ENCODE assay signal across 19 mouse cellular contexts in genomic region chr5:77855191-77855590, GRCm38 (mm10).
A peak's percentile ranks its signal among the peaks of the same experiment; 100 is the strongest.
DNase-seq lines count a peak whose midpoint lies in the region; ATAC-seq and TF ChIP-seq lines count a peak whose summit lies in the region.
"Had no signal": no experiment of that assay in that cellular context is flagged by ENCODE, and none has a peak within 500 bp of the region (broad histone marks: within the 10 kb centered on the region; RNA-seq: fewer than 3 reads in every experiment).

No protein-coding gene starts in this region.

- no peaks in the 10 kb centered on the region for H3K9me3 ChIP-seq in hindbrain, postnatal 0 days (ENCODE audit: low read length)
- H3K9me3 ChIP-seq in hindbrain, embryonic 14.5 days (ENCODE audit: control insufficient read depth, low read length): no peaks in the 10 kb centered on the region
- no peaks in the 10 kb centered on the region for H3K9me3 ChIP-seq in midbrain, embryonic 16.5 days (replicated peaks; ENCODE audit: control insufficient read depth, low read length, poor library complexity, severe bottlenecking)
- no peaks in the 10 kb centered on the region for H3K9me3 ChIP-seq in midbrain, embryonic 11.5 days (ENCODE audit: control insufficient read depth, low read length)
- H3K9me3 ChIP-seq: embryonic facial prominence, embryonic 12.5 days; heart, embryonic 12.5 days had no signal

- H3K9ac ChIP-seq in hindbrain, postnatal 0 days (replicated peaks; ENCODE audit: low read length): no peak overlapping the region
- no peak overlapping the region for H3K9ac ChIP-seq in hindbrain, embryonic 14.5 days
- no peak overlapping the region for H3K9ac ChIP-seq in midbrain, embryonic 16.5 days (ENCODE audit: low read depth, low read length)
- H3K9ac ChIP-seq in midbrain, embryonic 11.5 days (ENCODE audit: low read length): no peak overlapping the region
- H3K9ac ChIP-seq: embryonic facial prominence, embryonic 12.5 days; forebrain, postnatal 0 days; heart, embryonic 12.5 days had no signal

- TF ChIP-seq CTCF in hindbrain, postnatal 0 days (IDR thresholded peaks at IDR 0.05; ENCODE audit: low read depth): no peak

- H3K4me3 ChIP-seq in hindbrain, postnatal 0 days (ENCODE audit: low read length): no peak overlapping the region
- no peak overlapping the region for H3K4me3 ChIP-seq in hindbrain, embryonic 14.5 days (replicated peaks; ENCODE audit: low read length)
- H3K4me3 ChIP-seq in midbrain, embryonic 16.5 days (ENCODE audit: low read depth, low read length): no peak overlapping the region
- H3K4me3 ChIP-seq in midbrain, embryonic 11.5 days (ENCODE audit: low read depth, low read length): no peak overlapping the region
- H3K4me3 ChIP-seq: embryonic facial prominence, embryonic 12.5 days; heart, embryonic 12.5 days had no signal

- no peak overlapping the region for H3K27ac ChIP-seq in hindbrain, postnatal 0 days
- no peak overlapping the region for H3K27ac ChIP-seq in hindbrain, embryonic 14.5 days
- no peak overlapping the region for H3K27ac ChIP-seq in midbrain, embryonic 16.5 days (ENCODE audit: low read length)
- H3K27ac ChIP-seq in midbrain, embryonic 11.5 days (ENCODE audit: low read depth, low read length): no peak overlapping the region
- H3K27ac ChIP-seq: embryonic facial prominence, embryonic 12.5 days had no signal

- WGBS in hindbrain, postnatal 0 days: 51% methylated on average over 6 of the region's 6 CpGs
- WGBS in hindbrain, embryonic 14.5 days: 69% methylated on average over 6 of the region's 6 CpGs
- 63% methylated on average over 6 of the region's 6 CpGs for WGBS in midbrain, embryonic 16.5 days
- 90% methylated on average over 6 of the region's 6 CpGs for WGBS in midbrain, embryonic 11.5 days

- no peaks in the 10 kb centered on the region; the same call in 1 of the 2 replicates for H3K4me1 ChIP-seq in hindbrain, postnatal 0 days (ENCODE audit: insufficient read depth, low read length)
- 0 out of 2 replicates have a peak, but pooled peaks cover 5% of the 10 kb centered on the region for H3K4me1 ChIP-seq in hindbrain, embryonic 14.5 days (replicated peaks; ENCODE audit: control insufficient read depth, insufficient read depth, low read length)
- 0 out of 2 replicates have a peak, but pooled peaks cover 4% of the 10 kb centered on the region for H3K4me1 ChIP-seq in midbrain, embryonic 16.5 days (ENCODE audit: control insufficient read depth, insufficient read depth, low read length)
- no peaks in the 10 kb centered on the region for H3K4me1 ChIP-seq in midbrain, embryonic 11.5 days (ENCODE audit: control insufficient read depth, insufficient read depth, low read length)
- H3K4me1 ChIP-seq: embryonic facial prominence, embryonic 12.5 days; heart, embryonic 12.5 days had no signal

- no peak overlapping the region for H3K4me2 ChIP-seq in hindbrain, postnatal 0 days (ENCODE audit: low read depth, low read length)
- no peak overlapping the region for H3K4me2 ChIP-seq in hindbrain, embryonic 14.5 days (replicated peaks)
- H3K4me2 ChIP-seq in midbrain, embryonic 16.5 days (ENCODE audit: low read length): no peak overlapping the region
- no peak overlapping the region for H3K4me2 ChIP-seq in midbrain, embryonic 11.5 days
- H3K4me2 ChIP-seq: embryonic facial prominence, embryonic 12.5 days; heart, embryonic 12.5 days had no signal

- H3K27me3 ChIP-seq in hindbrain, postnatal 0 days (ENCODE audit: insufficient read depth, low read length): no peaks in the 10 kb centered on the region
- no peaks in the 10 kb centered on the region for H3K27me3 ChIP-seq in hindbrain, embryonic 14.5 days (ENCODE audit: control insufficient read depth, insufficient read depth, low read length)
- H3K27me3 ChIP-seq in midbrain, embryonic 16.5 days (ENCODE audit: control insufficient read depth, insufficient read depth, low read depth, low read length): no peaks in the 10 kb centered on the region
- H3K27me3 ChIP-seq in midbrain, embryonic 11.5 days (ENCODE audit: control insufficient read depth, insufficient read depth, low read length): no peaks in the 10 kb centered on the region
- H3K27me3 ChIP-seq: CH12.LX; embryonic facial prominence, embryonic 12.5 days; heart, embryonic 12.5 days had no signal

- intact Hi-C loops in gastrocnemius, postnatal 36 days (cut with DNase I): no loop called here

- ATAC-seq in hindbrain, postnatal 0 days: no peak
- ATAC-seq in hindbrain, embryonic 14.5 days (ENCODE audit: low FRiP score): no peak
- peak; percentile 42; the same call in 1 of the 2 replicates for ATAC-seq in midbrain, embryonic 16.5 days
- ATAC-seq in midbrain, embryonic 11.5 days (ENCODE audit: low FRiP score): no peak
- ATAC-seq: activated CD4-positive, CD25-positive, alpha-beta regulatory T cell, adult 4 months; inflammation-experienced regulatory T-cells, adult 6 months; intestine, postnatal 0 days; Patski had no signal

- no peaks in the 10 kb centered on the region for H3K36me3 ChIP-seq in hindbrain, postnatal 0 days (ENCODE audit: insufficient read depth, low read length)
- no peaks in the 10 kb centered on the region for H3K36me3 ChIP-seq in hindbrain, embryonic 14.5 days (replicated peaks; ENCODE audit: control insufficient read depth, insufficient read depth)
- H3K36me3 ChIP-seq in midbrain, embryonic 16.5 days (ENCODE audit: control insufficient read depth, insufficient read depth, low read length): no peaks in the 10 kb centered on the region
- H3K36me3 ChIP-seq in midbrain, embryonic 11.5 days (ENCODE audit: control insufficient read depth, insufficient read depth, low read length): no peaks in the 10 kb centered on the region
- H3K36me3 ChIP-seq: embryonic facial prominence, embryonic 12.5 days; heart, embryonic 12.5 days had no signal

- peak; percentile 31 to 41 for DNase-seq in cerebellum, postnatal 25 days
- DNase-seq in cerebellum, adult 9-11 months: no peak
- DNase-seq in hindbrain, postnatal 0 days (ENCODE audit: low spot score): peak; percentile 34
- DNase-seq in hindbrain, embryonic 14.5 days (ENCODE audit: low spot score): no peak
- DNase-seq in midbrain, embryonic 11.5 days (ENCODE audit: low spot score, missing footprints): no peak
- DNase-seq in gastrocnemius, postnatal 36 days: no peak
- DNase-seq: adrenal gland, postnatal 14 days; cerebellum, adult 11 months; cerebellum, adult 9-10 months; gastrocnemius, postnatal 14 days had no signal

Comparison
In these comparisons a context has a peak if more than half of its experiments do, and no peak if none do; other contexts are left out.
1. DNase-seq: peak in cerebellum, postnatal 25 days (2 of 2) and hindbrain, postnatal 0 days (single experiment); none in cerebellum, adult 9-11 months (single experiment), hindbrain, embryonic 14.5 days (single experiment), midbrain, embryonic 11.5 days (single experiment) and gastrocnemius, postnatal 36 days (0 of 2).